Mouse (Mus musculus): Measurements from ENCODE around the gene Vmn2r115. TPM values are rescaled to one million over a fixed set of nuclear protein-coding genes. Genes with fewer than 3 reads are reported as not detected.
"Not testable (repeated sequence)": the region's sequence is repeated elsewhere in the genome, so short reads cannot be mapped to it uniquely, and the experiment has no call there.

Gene Vmn2r115
- total RNA-seq (2014; fragmentation: Nextera tagmentation) (not detected in 2 replicates), total RNA-seq (2017) (not detected in 2 replicates)

DNA sequence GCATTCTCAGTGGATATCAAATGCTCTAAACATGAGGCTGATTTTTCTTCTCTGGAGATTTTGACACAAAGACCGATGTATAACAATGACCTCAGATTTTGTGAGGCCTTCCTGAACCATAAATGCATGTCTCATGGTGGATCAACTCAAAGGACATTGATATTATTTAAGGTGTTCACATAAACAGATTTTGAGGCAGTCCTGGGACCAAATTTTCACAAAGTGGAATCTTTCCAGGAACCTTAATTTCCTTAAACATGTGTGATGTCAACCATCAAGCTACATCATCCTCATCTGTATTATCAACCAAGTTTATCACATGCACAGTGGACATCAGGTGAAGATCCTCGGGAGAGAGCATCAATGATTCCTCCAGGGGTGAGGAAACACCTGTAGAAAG, at the start of gene Vmn2r115:
TSS of gene Vmn2r115 (plus strand) at position 301 of the 400 bp plus-strand sequence.
- not testable (repeated sequence) for ATAC-seq (replicated peaks; ENCODE audit: low FRiP score, low TSS enrichment, poor library complexity, severe bottlenecking)

DNA sequence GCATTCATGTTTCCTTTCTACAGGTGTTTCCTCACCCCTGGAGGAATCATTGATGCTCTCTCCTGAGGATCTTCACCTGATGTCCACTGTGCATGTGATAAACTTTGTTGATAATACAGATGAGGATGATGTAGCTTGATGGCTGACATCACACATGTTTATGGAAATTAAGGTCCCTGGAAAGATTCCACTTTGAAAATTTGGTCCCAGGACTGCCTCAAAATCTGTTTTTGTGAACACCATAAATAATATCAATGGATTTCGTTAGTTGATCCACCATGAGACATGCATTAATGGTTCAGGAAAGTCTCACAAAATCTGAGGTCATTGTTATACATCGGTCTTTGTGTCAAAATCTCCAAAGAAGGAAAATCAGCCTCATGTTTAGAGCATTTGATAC, 31.1 kb upstream of the Vmn2r115 start, which contains the start of gene Vmn2r114:
TSS of gene Vmn2r114 (minus strand) at position 101 of the 400 bp plus-strand sequence.
- ATAC-seq (replicated peaks; ENCODE audit: low FRiP score, low TSS enrichment, poor library complexity, severe bottlenecking) = not testable (repeated sequence)

DNA sequence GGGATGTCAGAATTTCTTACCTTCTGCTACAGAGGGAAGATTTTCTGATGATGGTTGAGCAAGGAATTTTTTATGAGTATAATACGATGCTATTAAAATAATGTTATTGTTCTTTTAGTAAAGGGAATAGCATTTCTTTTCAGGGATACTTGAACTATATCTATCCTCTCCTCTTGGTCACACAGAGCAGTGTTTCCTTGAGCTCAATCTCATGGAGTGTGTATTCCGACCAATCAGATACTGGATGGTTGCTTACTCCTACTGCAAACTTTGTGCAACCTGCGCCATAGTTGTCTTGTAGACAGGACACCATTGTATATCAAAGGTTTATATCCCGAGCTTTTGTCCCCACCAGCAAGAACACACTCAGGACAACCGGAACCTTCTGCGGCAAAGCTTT, 12.9 kb upstream of the Vmn2r115 start:
- no peak for ATAC-seq (replicated peaks; ENCODE audit: low FRiP score, low TSS enrichment, poor library complexity, severe bottlenecking)

DNA sequence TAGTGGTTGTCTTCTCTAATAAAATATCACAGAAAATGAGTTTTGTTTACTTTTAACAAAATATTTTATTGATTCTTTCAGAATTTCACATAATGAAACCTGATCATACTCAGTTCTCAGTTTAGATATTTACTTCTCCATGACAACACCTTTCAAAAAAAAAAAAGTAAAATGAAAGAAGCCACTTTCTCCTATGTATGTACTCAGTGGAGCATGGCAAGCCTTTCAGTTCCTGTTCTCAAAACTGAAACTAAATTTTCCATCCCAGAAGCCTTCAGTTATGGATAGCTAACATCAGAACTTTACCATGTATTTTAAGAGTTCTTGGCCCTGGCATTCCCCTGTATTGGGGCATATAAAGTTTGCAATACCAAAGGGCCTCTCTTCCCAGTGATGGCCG, 8.1 kb downstream of the Vmn2r115 start:
- no peak for ATAC-seq (replicated peaks; ENCODE audit: low FRiP score, low TSS enrichment, poor library complexity, severe bottlenecking)

DNA sequence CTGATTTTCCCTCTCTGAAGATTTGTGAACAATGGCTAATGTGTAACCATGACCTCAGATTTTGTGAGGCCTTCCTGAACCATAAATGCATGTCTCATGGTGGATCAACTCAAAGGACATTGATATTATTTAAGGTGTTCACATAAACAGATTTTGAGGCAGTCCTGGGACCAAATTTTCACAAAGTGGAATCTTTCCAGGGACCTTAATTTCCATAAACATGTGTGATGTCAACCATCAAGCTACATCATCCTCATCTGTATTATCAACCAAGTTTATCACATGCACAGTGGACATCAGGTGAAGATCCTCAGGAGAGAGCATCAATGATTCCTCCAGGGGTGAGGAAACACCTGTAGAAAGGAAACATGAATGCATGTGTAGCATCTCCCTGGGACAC, 40.8 kb downstream of the Vmn2r115 start, which contains the start of gene Vmn2r116:
TSS of gene Vmn2r116 (plus strand) at position 301 of the 400 bp plus-strand sequence.
- ATAC-seq (replicated peaks; ENCODE audit: low FRiP score, low TSS enrichment, poor library complexity, severe bottlenecking) = not testable (repeated sequence)

Other genes starting within 250 kb of the Vmn2r115 start
- 7.1 and 20.3 TPM in 2 replicates for gene Zfp40, start 150.5 kb upstream of the Vmn2r115 start, total RNA-seq (2014; fragmentation: Nextera tagmentation)
- gene Zfp40, start 150.5 kb upstream of the Vmn2r115 start, total RNA-seq (2017) = 10.0 and 11.7 TPM in 2 replicates
- gene Vmn2r114, start 31.2 kb upstream of the Vmn2r115 start, total RNA-seq (2014; fragmentation: Nextera tagmentation) = not detected in 2 replicates
- not detected in 2 replicates for gene Vmn2r114, start 31.2 kb upstream of the Vmn2r115 start, total RNA-seq (2017)
- not detected in 2 replicates for gene Vmn2r116, start 40.9 kb downstream of the Vmn2r115 start, total RNA-seq (2014; fragmentation: Nextera tagmentation)
- gene Vmn2r116, start 40.9 kb downstream of the Vmn2r115 start, total RNA-seq (2017) = not detected in 2 replicates
- gene Vmn2r117, start 136.0 kb downstream of the Vmn2r115 start, total RNA-seq (2014; fragmentation: Nextera tagmentation) = not detected in 2 replicates
- not detected in 2 replicates for gene Vmn2r117, start 136.0 kb downstream of the Vmn2r115 start, total RNA-seq (2017)
- gene Zfp213, start 220.5 kb downstream of the Vmn2r115 start, total RNA-seq (2014; fragmentation: Nextera tagmentation) = 7.4 and 7.8 TPM in 2 replicates
- 4.9 and 7.5 TPM in 2 replicates for gene Zfp213, start 220.5 kb downstream of the Vmn2r115 start, total RNA-seq (2017)

All from megakaryocyte-erythroid progenitor cell, adult 5-6 weeks (primary cell).